Mouse (Mus musculus): ENCODE results near the gene Secisbp2l. TPM values are rescaled to one million over a fixed set of nuclear protein-coding genes. Genes with fewer than 3 reads are reported as not detected.

Secisbp2l gene
- polyA plus RNA-seq, 1 experiment from 2014 or later: 16.8 TPM

DNA sequence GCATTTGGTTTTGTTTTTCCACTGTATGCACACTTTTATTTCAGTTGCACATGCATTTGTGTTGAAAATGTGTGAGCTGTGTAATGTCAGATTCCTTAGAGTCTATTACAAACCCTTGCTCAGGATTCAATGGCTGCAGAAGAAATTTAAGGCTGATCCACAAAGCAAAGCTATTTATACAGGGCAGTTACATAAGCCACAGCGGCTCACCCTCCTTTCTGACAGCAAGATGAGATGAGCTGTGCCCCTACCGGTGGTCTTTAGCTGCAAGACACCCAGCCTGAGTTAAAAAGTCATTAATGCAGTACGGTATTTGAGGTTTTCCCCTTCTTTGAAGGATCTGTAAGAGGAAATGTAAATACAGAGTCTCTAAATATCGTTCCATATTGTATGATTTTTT is 1.2 kb upstream of the Secisbp2l start:
- ATAC-seq (ENCODE audit: insufficient number of reproducible peaks, low FRiP score): no peak
- no peaks in the 10 kb centered on the region for H3K27me3 ChIP-seq (replicated peaks)
- H3K36me3 ChIP-seq: no peaks in the 10 kb centered on the region
- H3K9ac ChIP-seq: no peak overlapping the region
- WGBS: 56% methylated on average over 4 of the region's 4 CpGs
- no peak overlapping the region for H3K27ac ChIP-seq (ENCODE audit: poor library complexity, severe bottlenecking)
- no peak overlapping the region for H3K4me3 ChIP-seq
- no peaks in the 10 kb centered on the region for H3K9me3 ChIP-seq (replicated peaks)
- H3K4me1 ChIP-seq (replicated peaks): peaks cover 25% of the 10 kb centered on the region
- H3K4me2 ChIP-seq: no peak overlapping the region

DNA sequence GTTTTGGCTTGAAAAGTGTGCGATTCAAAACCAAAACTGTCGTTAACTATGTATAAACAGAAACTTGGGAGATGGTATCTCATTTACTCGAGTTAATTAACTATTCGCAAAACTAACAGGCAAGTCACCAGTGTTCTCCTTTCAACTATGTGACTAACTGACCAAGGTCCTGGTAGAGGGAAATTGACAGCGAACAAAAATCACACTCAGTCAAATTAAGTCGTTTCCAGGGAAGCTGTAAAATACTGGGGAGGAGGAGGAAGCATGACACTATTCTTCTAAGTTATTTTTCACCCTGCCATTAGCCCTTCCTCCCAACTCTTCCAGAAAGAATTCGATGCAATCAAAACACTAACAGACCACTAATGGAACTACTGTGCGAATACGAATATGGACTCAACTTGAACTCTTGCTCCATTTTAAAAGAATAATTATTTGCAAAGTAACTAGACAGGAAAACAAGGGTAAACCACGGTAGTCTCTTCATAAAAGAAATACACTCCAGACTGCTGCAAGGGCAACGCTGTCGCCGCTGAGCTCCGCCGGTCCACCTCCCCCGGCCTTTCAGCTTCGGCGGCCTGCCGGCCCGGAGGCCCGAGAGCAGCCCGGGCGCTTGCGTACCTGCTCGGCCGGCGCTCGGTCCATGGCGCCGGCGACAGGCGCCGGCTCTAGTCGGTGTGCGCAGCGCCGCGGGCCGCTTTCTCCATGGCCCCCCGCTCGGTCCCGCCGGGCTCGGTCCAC is 522 bp downstream of the Secisbp2l start:
- ATAC-seq (ENCODE audit: insufficient number of reproducible peaks, low FRiP score): no peak

DNA sequence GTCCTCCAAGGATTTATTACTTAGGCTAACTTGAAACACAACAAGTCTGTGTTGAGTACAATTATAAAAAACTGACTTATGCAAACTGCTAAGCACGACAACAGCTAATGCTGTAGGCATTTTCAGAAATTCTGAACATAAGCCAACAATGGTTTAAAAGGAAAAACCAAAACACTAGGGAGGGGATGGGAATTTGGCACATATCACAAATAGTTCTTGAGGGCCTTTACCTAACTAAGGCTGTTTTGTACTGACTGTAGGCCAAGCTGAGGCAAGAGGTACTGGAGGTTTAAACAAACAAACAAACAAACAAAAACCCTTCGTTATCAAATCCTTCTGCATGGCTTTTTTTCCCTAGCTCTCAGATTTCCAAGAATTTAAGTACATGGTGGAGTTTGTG is 1.7 kb downstream of the Secisbp2l start:
- no peak for ATAC-seq (ENCODE audit: insufficient number of reproducible peaks, low FRiP score)
- H3K4me3 ChIP-seq: peak overlapping the region; percentile 88
- H3K27me3 ChIP-seq (replicated peaks): no peaks in the 10 kb centered on the region
- peak overlapping the region; percentile 52 for H3K4me2 ChIP-seq
- H3K36me3 ChIP-seq: no peaks in the 10 kb centered on the region
- WGBS: 69% methylated on average over 2 of the region's 2 CpGs
- H3K27ac ChIP-seq (ENCODE audit: poor library complexity, severe bottlenecking): no peak overlapping the region
- H3K4me1 ChIP-seq (replicated peaks): peaks cover 20% of the 10 kb centered on the region
- no peak overlapping the region; the same call in 1 of the 2 replicates for H3K9ac ChIP-seq
- no peaks in the 10 kb centered on the region for H3K9me3 ChIP-seq (replicated peaks)

More for the DNA sequence above, 522 bp downstream of the Secisbp2l start:
- Histone ChIP-seq H3K9ac (peak overlapping the region; percentile 92), H3K4me1 (replicated peaks) (peaks cover 16% of the 10 kb centered on the region), H3K9me3 (replicated peaks) (no peaks in the 10 kb centered on the region), H3K4me2 (peak overlapping the region; percentile 66), H3K27me3 (replicated peaks) (no peaks in the 10 kb centered on the region), H3K27ac (ENCODE audit: poor library complexity, severe bottlenecking) (peak overlapping the region; percentile 86), H3K36me3 (no peaks in the 10 kb centered on the region), H3K4me3 (peak overlapping the region; percentile 88)
- WGBS: 3% methylated on average over 44 of the region's 44 CpGs

DNA sequence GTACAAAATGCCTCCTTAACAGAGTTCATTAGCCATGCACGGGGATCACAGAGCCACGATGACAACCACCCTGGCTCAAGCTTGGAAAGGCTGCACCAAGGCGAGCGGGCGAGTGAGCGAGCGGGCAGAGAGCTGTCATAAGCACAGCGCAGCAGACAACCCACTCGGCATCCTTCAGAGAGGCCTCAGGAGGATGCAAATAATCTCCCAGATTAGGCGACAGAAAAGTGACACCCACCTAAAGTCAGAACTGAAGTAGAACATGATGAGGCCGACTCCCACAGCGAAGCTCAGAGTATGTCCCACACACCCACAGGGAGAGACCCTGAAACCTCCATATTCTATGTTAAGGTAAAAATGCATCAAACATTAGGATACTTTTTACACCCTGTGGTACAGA is 4.3 kb downstream of the Secisbp2l start:
- H3K9ac ChIP-seq: no peak overlapping the region
- no peaks in the 10 kb centered on the region for H3K9me3 ChIP-seq (replicated peaks)
- no peak overlapping the region for H3K27ac ChIP-seq (ENCODE audit: poor library complexity, severe bottlenecking)
- H3K27me3 ChIP-seq (replicated peaks): no peaks in the 10 kb centered on the region
- peaks cover 12% of the 10 kb centered on the region for H3K36me3 ChIP-seq
- ATAC-seq (ENCODE audit: insufficient number of reproducible peaks, low FRiP score): no peak
- no peak overlapping the region for H3K4me2 ChIP-seq
- H3K4me1 ChIP-seq (replicated peaks): peaks cover 19% of the 10 kb centered on the region
- H3K4me3 ChIP-seq: no peak overlapping the region
- 83% methylated on average over 12 of the region's 12 CpGs for WGBS

DNA sequence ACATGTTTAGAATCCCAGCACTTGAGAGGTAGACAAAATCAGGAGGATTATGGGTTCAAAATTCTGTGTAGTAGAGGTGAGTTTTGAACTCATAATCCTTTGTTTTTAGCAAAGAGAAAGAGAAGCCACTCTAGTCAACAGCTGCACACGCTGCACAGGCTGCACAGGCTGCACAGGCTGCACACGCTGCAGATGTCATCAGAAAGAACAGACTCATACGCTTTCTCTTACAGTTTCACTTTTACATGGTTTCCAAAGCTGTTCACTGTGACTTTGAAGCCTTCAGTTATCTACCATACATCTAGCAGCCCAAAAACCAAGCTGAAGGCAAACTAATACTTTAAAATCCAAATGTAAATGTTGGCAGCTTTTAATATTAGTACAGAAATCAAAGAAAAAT is 5.7 kb downstream of the Secisbp2l start:
- Histone ChIP-seq H3K36me3 (peaks cover 20% of the 10 kb centered on the region), H3K27ac (ENCODE audit: poor library complexity, severe bottlenecking) (no peak overlapping the region), H3K27me3 (replicated peaks) (no peaks in the 10 kb centered on the region), H3K4me2 (no peak overlapping the region), H3K9me3 (replicated peaks) (no peaks in the 10 kb centered on the region), H3K9ac (no peak overlapping the region), H3K4me1 (replicated peaks) (peaks cover 18% of the 10 kb centered on the region), H3K4me3 (no peak overlapping the region)
- ATAC-seq (ENCODE audit: insufficient number of reproducible peaks, low FRiP score): no peak
- WGBS: 93% methylated on average over 3 of the region's 3 CpGs

DNA sequence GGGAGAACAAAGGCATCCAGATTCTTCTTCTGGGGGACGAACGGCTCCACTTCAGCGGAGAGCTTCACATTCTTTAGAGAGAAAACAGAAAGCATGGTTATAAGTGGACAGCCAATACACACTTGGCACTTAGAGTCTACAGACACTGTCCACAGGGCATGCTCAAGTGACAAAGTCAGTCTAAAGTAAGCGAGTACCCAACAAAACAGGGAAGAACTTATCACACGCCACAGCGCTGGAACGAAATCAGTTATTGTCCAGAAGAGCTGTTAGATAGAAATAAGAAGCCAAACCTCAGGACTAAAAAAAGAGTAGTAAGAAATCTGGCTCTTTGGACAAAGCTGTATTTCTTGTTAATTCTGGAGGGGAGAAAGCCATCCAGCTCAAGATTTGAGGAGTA is 7.0 kb downstream of the Secisbp2l start:
- Histone ChIP-seq H3K36me3 (peaks cover 30% of the 10 kb centered on the region), H3K27me3 (replicated peaks) (no peaks in the 10 kb centered on the region), H3K27ac (ENCODE audit: poor library complexity, severe bottlenecking) (no peak overlapping the region), H3K9ac (no peak overlapping the region), H3K4me3 (no peak overlapping the region), H3K4me1 (replicated peaks) (peaks cover 11% of the 10 kb centered on the region; the same call in 1 of the 2 replicates), H3K4me2 (peak overlapping the region; percentile 42), H3K9me3 (replicated peaks) (no peaks in the 10 kb centered on the region)
- 54% methylated on average over 7 of the region's 7 CpGs for WGBS
- no peak for ATAC-seq (ENCODE audit: insufficient number of reproducible peaks, low FRiP score)

DNA sequence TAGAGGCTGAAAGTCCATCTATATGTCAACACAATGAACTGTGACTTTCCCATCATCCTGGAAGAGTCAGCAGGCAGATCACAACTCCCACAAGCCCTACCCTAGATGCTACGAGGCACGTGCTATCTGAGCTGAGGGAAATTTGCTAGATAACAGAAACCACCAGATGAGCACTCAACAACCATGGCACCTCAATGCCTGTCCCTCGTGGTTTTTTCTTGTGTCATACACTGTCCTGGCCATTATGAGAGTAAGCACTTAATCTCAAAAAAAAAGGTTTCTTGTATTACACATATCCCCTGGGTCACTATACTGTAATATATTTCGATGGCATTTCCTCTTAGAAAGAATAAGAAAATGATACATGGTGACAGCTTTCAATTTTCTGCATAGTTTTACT is 7.8 kb downstream of the Secisbp2l start:
- 63% methylated on average over 4 of the region's 4 CpGs for WGBS
- Histone ChIP-seq H3K4me3 (no peak overlapping the region), H3K27ac (ENCODE audit: poor library complexity, severe bottlenecking) (no peak overlapping the region), H3K4me2 (no peak overlapping the region), H3K27me3 (replicated peaks) (no peaks in the 10 kb centered on the region), H3K9ac (no peak overlapping the region), H3K4me1 (replicated peaks) (peaks cover 7% of the 10 kb centered on the region; the same call in 1 of the 2 replicates), H3K36me3 (peaks cover 37% of the 10 kb centered on the region), H3K9me3 (replicated peaks) (no peaks in the 10 kb centered on the region)
- no peak for ATAC-seq (ENCODE audit: insufficient number of reproducible peaks, low FRiP score)

DNA sequence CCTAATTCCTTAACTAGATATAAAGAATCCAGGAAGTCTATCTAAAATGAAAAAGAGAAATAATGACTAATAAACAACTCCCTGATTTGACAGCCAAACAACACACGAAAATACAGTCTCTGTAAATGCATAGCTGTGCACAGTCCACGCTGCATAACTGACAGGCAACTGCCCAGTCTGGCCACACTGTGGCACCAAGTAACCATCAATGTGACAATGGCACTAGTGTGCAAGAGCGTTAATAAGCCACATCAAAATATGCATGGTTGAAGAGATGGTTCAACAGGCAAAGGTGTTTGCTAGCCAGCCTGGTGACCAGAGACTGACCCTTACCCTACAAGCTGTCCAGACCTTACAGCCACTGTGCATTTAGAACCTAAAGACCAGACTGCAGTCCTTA is 17.6 kb downstream of the Secisbp2l start:
- Histone ChIP-seq H3K4me3 (no peak overlapping the region), H3K4me1 (replicated peaks) (no peaks in the 10 kb centered on the region), H3K4me2 (no peak overlapping the region), H3K9ac (no peak overlapping the region), H3K36me3 (peaks cover 78% of the 10 kb centered on the region), H3K27me3 (replicated peaks) (no peaks in the 10 kb centered on the region), H3K9me3 (replicated peaks) (no peaks in the 10 kb centered on the region), H3K27ac (ENCODE audit: poor library complexity, severe bottlenecking) (no peak overlapping the region)
- 88% methylated on average over 3 of the region's 3 CpGs for WGBS
- no peak for ATAC-seq (ENCODE audit: insufficient number of reproducible peaks, low FRiP score)

DNA sequence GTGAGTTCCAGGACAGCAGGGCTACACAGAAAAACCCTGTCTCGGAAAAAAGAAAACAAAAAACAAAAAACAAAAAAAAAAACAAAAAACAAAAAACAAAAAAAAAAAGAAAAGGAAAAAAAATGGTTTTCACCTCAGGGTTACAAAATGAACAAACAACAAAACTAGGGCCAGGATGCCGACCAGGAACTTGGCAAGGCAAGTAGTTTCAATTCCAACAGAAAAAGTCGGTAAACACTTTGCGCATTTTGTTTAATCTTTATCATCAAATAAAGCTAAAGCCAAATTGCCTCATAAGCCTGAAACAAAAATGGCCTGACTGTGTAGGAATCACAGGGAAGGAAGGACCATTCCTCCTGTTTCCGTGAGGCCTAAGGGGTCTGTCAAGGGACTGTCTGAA is 18.1 kb downstream of the Secisbp2l start:
- no peaks in the 10 kb centered on the region for H3K4me1 ChIP-seq (replicated peaks)
- H3K4me3 ChIP-seq: no peak overlapping the region
- H3K4me2 ChIP-seq: no peak overlapping the region
- 92% methylated on average over 5 of the region's 5 CpGs for WGBS
- no peak overlapping the region for H3K9ac ChIP-seq
- ATAC-seq (ENCODE audit: insufficient number of reproducible peaks, low FRiP score): no peak
- H3K27me3 ChIP-seq (replicated peaks): no peaks in the 10 kb centered on the region
- no peaks in the 10 kb centered on the region for H3K9me3 ChIP-seq (replicated peaks)
- no peak overlapping the region for H3K27ac ChIP-seq (ENCODE audit: poor library complexity, severe bottlenecking)
- peaks cover 79% of the 10 kb centered on the region for H3K36me3 ChIP-seq

DNA sequence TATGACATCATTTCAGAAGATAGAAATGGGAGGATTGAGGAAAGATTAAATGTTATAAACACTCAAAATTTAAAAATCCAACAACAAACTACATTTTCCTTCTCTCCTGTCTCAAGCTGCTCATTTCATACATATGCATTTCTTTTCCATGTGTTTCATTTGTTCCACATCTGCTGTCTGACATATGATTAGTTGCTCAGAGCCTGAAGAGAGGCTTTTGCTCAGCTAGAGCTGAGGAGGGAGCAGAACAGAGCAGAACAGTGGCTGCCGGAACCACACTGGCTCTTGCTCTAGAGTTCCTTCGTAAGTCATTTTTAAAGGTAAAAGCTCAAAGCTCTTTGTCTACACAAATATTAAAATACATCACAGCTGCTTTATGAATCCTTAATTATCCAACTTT is 33.3 kb downstream of the Secisbp2l start:
- 95% methylated on average over 2 of the region's 2 CpGs for WGBS
- no peak for ATAC-seq (ENCODE audit: insufficient number of reproducible peaks, low FRiP score)
- no peaks in the 10 kb centered on the region for H3K4me1 ChIP-seq (replicated peaks)
- no peak overlapping the region for H3K27ac ChIP-seq (ENCODE audit: poor library complexity, severe bottlenecking)
- no peaks in the 10 kb centered on the region for H3K27me3 ChIP-seq (replicated peaks)
- no peak overlapping the region for H3K9ac ChIP-seq
- no peak overlapping the region for H3K4me3 ChIP-seq
- H3K36me3 ChIP-seq: peaks cover 84% of the 10 kb centered on the region
- no peak overlapping the region for H3K4me2 ChIP-seq
- no peaks in the 10 kb centered on the region for H3K9me3 ChIP-seq (replicated peaks)

DNA sequence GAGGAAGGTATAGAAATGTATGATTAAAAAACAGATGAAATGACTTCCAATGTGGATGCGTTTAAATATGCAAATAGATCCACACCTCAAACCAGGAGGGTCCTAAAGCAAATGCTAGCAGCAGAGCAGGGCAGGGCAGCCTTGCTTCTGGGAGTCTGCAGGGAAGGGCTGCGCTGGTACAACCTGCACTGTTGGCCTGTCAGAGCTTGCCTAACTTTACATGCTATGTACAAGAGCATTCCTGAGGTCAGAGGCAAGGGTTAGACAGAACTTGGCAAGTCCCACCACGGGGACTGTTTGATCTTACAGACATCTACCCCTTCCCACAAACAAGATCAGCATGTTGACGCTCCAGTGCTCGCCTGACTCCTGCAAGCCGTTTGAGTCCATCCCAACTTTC is 43.3 kb downstream of the Secisbp2l start:
- H3K27me3 ChIP-seq (replicated peaks): no peaks in the 10 kb centered on the region
- WGBS: 79% methylated on average over 6 of the region's 6 CpGs
- ATAC-seq (ENCODE audit: insufficient number of reproducible peaks, low FRiP score): no peak
- no peaks in the 10 kb centered on the region for H3K4me1 ChIP-seq (replicated peaks)
- no peak overlapping the region for H3K4me2 ChIP-seq
- no peak overlapping the region for H3K9ac ChIP-seq
- no peak overlapping the region for H3K4me3 ChIP-seq
- H3K27ac ChIP-seq (ENCODE audit: poor library complexity, severe bottlenecking): no peak overlapping the region
- no peaks in the 10 kb centered on the region for H3K9me3 ChIP-seq (replicated peaks)
- peaks cover 53% of the 10 kb centered on the region for H3K36me3 ChIP-seq

DNA sequence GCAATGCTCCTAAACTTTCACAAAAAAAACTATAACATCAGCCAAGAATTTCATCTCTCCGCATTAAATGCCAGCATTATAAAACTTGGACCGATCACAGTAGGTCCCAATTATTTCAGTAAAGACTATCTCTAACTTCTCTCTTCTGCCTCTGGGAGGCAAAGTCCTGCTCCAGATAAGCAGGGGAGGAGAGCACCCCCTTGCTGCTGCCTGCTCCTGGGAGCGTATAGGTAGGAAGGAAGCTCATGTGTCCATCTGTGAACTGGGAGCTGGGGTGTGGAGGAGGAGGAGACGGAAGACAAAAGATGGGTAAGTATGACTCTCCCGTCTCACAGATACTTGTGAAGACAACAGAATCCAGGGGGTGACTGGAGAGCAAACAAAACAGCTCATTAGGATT is 44.0 kb downstream of the Secisbp2l start:
- peaks cover 46% of the 10 kb centered on the region for H3K36me3 ChIP-seq

More for the DNA sequence above, 44.0 kb downstream of the Secisbp2l start:
- Histone ChIP-seq H3K9ac (no peak overlapping the region), H3K4me1 (replicated peaks) (no peaks in the 10 kb centered on the region), H3K4me3 (no peak overlapping the region), H3K4me2 (no peak overlapping the region), H3K27me3 (replicated peaks) (no peaks in the 10 kb centered on the region), H3K27ac (ENCODE audit: poor library complexity, severe bottlenecking) (no peak overlapping the region), H3K9me3 (replicated peaks) (no peaks in the 10 kb centered on the region)
- WGBS: 73% methylated on average over 5 of the region's 5 CpGs
- ATAC-seq (ENCODE audit: insufficient number of reproducible peaks, low FRiP score): no peak
